Mouse (Mus musculus) gonadal fat pad, adult 2 months (tissue): ENCODE measurements around the gene Stac2. TPM values are rescaled to one million over a fixed set of nuclear protein-coding genes. Genes with fewer than 3 reads are reported as not detected.

Experiments
- DNase-seq: peaks from one replicate; pipeline ENCODE4 v3.0.0-alpha.2; 2012; ENCODE audit warnings: low read depth
- polyA plus RNA-seq: library from polyadenylated mRNA; depleted of rRNA; stranded (reverse); fragments of >200 nt; gene quantifications from 2 replicates; pipeline ENCODE4 v1.2.3, GENCODE M21; 2012; rRNA removed

Stac2 gene
- polyA plus RNA-seq, 1 experiment: 1.6 TPM

- no peak for DNase-seq
Observed at GRCm38 (mm10) chr11:97998074-97998793, 55.0 kb downstream of the Stac2 start.

DNA sequence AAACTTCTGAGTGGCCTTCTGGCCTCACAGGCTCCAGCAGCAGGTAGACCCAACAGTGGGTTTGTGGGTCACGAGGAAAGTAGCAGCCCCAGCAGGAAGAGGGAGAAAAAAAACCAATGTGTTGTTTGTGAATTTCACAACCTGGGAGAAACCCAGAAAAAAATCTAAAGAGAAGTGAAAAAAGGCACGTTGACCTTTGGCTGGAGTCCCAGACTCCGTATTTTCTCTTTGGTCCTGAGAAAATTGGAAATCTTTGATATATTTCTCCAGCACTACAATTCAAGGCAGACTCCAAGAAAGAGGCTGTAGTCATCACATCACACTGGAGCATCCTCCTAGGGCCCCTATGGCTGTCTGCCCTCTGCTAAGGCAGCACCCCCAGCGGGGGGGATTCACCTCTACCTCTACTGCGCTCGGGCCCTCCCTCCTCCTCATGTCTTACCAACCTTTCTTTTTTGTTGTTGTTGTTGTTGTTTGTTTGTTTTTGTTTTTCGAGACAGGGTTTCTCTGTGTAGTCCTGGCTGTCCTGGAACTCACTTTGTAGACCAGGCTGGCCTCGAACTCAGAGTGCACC, 55.8 kb downstream of the Stac2 start:
- DNase-seq: no peak

DNA sequence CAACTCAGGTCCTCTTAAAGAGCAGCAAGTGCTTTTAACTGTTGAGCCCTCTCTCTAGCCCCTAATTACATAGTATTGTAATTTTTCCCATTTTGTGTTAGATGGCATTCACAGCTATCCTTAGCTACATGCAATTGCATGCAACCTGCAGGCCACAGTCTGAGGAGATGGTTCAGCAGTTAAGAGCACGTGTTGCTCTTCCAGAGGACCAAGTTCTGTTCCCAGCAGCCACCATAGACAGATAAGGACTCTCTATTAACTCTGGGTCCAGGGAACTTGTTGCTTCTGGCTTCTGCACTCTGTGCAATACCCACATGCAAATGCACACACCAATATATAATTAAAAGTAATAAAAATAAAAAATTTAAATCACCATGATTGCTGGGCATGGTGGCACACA, 56.6 kb downstream of the Stac2 start:
- no peak for DNase-seq

DNA sequence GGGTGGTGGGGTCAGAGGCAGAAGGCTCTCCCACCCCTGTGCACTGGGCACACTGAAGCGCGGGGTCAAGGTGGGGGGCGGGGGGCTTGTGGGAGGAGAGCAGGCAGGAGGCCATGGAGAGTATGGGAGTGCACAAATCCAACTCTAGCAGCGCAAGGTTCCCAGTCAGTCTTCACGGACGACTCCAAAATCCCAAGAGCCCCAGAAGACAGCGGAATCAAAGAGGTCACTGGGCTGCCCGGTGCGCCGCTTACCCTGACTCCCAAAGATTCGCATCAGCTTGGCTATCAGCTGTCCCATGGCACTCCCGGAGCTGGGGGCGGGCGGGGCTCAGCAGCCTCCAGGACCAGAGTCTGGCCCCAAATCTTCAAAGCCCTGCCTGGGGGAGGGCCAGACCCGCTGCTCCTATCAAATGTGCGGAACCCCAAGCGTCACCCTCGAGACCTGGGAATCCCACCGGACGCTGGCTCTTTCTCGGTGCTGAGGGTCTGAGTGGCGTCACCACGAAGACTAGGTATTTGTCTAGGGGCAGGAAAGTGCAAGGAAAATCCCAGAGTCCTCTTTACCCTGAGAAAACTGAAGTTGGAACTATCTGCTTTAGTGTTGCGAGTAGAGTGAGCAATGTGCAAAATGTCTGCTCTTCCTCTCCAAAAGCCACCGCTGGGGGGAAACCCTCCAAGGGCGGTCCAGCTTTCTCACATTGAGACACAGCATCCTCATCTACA, 57.5 kb downstream of the Stac2 start, which contains the start of gene Arl5c:
Arl5c (minus strand) TSS at position 618 of the 725 bp plus-strand sequence.
- no peak for DNase-seq

GRCm38 (mm10) chr11:97994539-97995100, 58.6 kb downstream of the Stac2 start:
- DNase-seq: no peak

GRCm38 (mm10) chr11:97988530-97989096, 64.6 kb downstream of the Stac2 start:
- DNase-seq: no peak

- peak; percentile 70 for DNase-seq
Observed at GRCm38 (mm10) chr11:97987551-97988526, 65.4 kb downstream of the Stac2 start.

GRCm38 (mm10) chr11:97986738-97987465, 66.4 kb downstream of the Stac2 start:
- DNase-seq: no peak

Other genes with a start within 250 kb of the Stac2 start
- gene B230217C12Rik, start 212.7 kb downstream of the Stac2 start, polyA plus RNA-seq: 1.3 and 2.1 TPM in 2 replicates
- 0.39 and 1.2 TPM in 2 replicates for gene Fbxo47, start 169.3 kb downstream of the Stac2 start, polyA plus RNA-seq
- 5.6 and 9.0 TPM in 2 replicates for gene Plxdc1, start 67.0 kb downstream of the Stac2 start, polyA plus RNA-seq
- 2.1 and 2.2 TPM in 2 replicates for gene Arl5c, start 57.3 kb downstream of the Stac2 start, polyA plus RNA-seq
- gene Cacnb1, start 30.4 kb downstream of the Stac2 start, polyA plus RNA-seq: 9.0 and 13.8 TPM in 2 replicates
- gene Rpl19, start 26.8 kb downstream of the Stac2 start, polyA plus RNA-seq: 1,005 and 1,089 TPM in 2 replicates
- gene Fbxl20, start 96.9 kb upstream of the Stac2 start, polyA plus RNA-seq: 21.6 TPM in 2 replicates
- 11.4 and 11.8 TPM in 2 replicates for gene Med1, start 139.8 kb upstream of the Stac2 start, polyA plus RNA-seq
- gene Cdk12, start 149.6 kb upstream of the Stac2 start, polyA plus RNA-seq: 14.6 and 16.5 TPM in 2 replicates